Mouse (Mus musculus) intestine, embryonic 15.5 days (tissue): ENCODE measurements around the gene Smurf2. TPM values are rescaled to one million over a fixed set of nuclear protein-coding genes. Genes with fewer than 3 reads are reported as not detected.

Experiments used
- ATAC-seq: fragments of 200-750 bp; cut with Nextera tagmentation; 2 replicates; pipeline ENCODE4 v1.8.0; 2017; ENCODE audit warnings: moderate TSS enrichment, moderate library complexity
- H3K27ac ChIP-seq: fragments of 300-500 bp; sonication (generic); 2 replicates; pipeline ENCODE4 v1.5.1; 2015; ENCODE audit warnings: mild to moderate bottlenecking, inconsistent platforms
- H3K27me3 ChIP-seq: fragments of 300-500 bp; sonication (generic); replicated peaks from 2 replicates; pipeline ENCODE4 v1.6.1; 2015; ENCODE audit warnings: inconsistent platforms
- H3K36me3 ChIP-seq: fragments of 300-500 bp; sonication (generic); 2 replicates; pipeline ENCODE4 v1.6.1; 2015; ENCODE audit warnings: inconsistent platforms
- H3K4me1 ChIP-seq: fragments of 300-500 bp; sonication (generic); replicated peaks from 2 replicates; pipeline ENCODE4 v1.6.1; 2015; ENCODE audit warnings: inconsistent platforms
- H3K4me2 ChIP-seq: fragments of 300-500 bp; sonication (generic); replicated peaks from 2 replicates; pipeline ENCODE4 v1.6.1; 2015; ENCODE audit warnings: mild to moderate bottlenecking, inconsistent platforms
- H3K4me3 ChIP-seq: fragments of 300-500 bp; sonication (generic); replicated peaks from 2 replicates; pipeline ENCODE4 v1.5.1; 2015; ENCODE audit warnings: inconsistent platforms
- H3K9ac ChIP-seq: fragments of 300-500 bp; sonication (generic); 2 replicates; pipeline ENCODE4 v1.6.1; 2015; ENCODE audit warnings: inconsistent platforms
- H3K9me3 ChIP-seq: fragments of 300-500 bp; sonication (generic); 2 replicates; pipeline ENCODE4 v1.6.1; 2016; ENCODE audit warnings: inconsistent platforms
- WGBS: fragments of 180-500 bp; shearing (Covaris S2); methylation state at CpG from one replicate; pipeline ENCODE4 v1.1.7; 2015; 5-methylcytosine and 5-hydroxymethylcytosine counted together
- polyA plus RNA-seq: library from polyadenylated mRNA; unstranded; fragments of >200 nt; fragmentation: Nextera tagmentation; extraction: Ambion mirVana; gene quantifications from 2 replicates; pipeline ENCODE4 v1.2.1, GENCODE M21; 2015

Smurf2 gene
- polyA plus RNA-seq: 11.3 and 12.0 TPM in 2 replicates

DNA sequence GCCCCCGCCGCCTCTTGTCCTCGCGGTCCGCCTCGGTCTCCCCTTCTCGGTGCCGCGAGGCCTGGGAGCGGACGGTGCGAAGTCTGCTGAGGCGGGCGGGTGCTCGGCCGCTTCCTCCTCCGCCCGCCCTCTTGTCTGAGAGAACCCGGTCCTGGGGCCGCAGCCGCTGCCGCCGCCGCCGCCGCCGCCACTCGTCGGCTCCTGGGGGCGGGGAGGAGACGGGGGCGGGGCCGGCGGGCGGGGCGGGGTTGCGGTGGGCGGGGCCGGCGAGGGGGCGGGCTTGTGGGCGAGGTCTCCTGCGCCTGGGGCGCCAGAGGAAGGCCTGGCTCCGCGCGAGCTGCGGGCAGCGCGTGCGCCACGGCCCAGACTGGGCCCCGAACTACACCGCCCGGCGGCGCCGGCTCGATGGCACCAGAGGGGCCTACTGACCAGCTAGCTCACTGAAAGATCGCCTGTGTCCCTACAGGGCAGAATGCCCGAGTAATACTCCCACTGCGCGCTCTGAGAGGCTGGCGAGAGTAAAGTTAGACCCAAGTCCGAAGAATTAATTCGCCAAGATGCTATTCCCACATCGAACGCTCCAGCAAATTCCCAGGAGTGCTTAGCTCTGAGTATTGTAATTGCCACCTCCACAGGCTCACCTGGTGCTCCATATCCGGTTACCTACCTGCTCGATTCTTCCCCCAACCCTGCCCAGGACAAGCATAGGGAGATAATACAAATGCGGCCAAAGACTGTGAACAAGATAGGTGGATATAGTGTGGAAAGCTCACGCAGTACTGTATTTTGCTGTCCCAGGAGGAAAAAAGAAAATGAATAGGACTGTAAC lies at the start of gene Smurf2:
Gene Smurf2, minus strand, starts transcription at position 165 of the 829 bp plus-strand sequence.
- Histone ChIP-seq H3K36me3 (no peaks in the 10 kb centered on the region), H3K9me3 (no peaks in the 10 kb centered on the region), H3K9ac (peak within 1 kb of the TSS; percentile 97), H3K4me1 (peaks cover 8% of the 10 kb centered on the region), H3K4me2 (peak within 1 kb of the TSS; percentile 78), H3K27ac (peak within 1 kb of the TSS; percentile 98), H3K27me3 (no peaks in the 10 kb centered on the region), H3K4me3 (peak within 1 kb of the TSS; percentile 90)
- WGBS: 5% methylated on average over 46 of the region's 72 CpGs
- ATAC-seq: peak; percentile 98

DNA sequence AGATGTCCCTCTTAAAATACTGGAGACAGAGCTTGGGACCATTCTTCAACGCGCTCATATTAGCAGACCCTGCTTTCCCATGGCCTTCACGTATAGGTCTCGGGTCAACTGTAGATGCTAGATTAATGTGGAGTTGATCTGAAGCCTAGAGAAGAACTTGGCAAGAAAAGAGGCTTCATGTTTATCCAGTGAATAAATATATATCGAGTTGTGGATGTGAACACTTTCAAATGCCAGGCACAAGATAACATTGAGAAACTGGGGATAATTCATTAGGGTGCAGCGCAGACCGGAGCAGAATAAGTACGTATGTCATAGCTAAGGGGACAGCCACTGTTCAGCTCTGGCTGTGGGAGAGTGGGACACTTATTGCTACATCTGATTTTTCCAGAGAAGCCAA lies 49.3 kb upstream of the Smurf2 start:
- ATAC-seq: no peak
- Histone ChIP-seq H3K4me3 (no peak overlapping the region), H3K9ac (no peak overlapping the region), H3K27me3 (no peaks in the 10 kb centered on the region), H3K4me2 (no peak overlapping the region), H3K4me1 (no peaks in the 10 kb centered on the region), H3K9me3 (no peaks in the 10 kb centered on the region), H3K36me3 (no peaks in the 10 kb centered on the region), H3K27ac (no peak overlapping the region)
- WGBS: 60% methylated on average over 8 of the region's 8 CpGs

DNA sequence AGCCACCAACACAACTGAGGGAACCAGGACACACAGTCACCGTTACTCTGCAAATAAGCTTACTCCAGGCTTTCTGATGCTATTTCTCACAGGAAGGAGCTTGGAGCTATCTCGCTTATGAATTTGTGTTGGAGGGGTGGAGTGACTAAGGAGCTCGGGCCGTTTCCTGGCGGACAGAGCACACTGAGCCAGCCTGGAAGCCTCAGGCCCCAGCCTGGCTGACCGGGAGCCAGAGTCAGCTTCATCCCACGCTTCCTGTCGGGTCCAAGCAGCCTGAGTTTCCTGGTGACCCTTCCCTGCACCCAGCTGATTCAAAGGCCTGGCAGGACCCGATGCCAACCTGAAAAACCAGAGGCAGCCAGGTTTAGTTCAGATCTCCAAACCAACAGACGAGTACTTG lies 47.1 kb upstream of the Smurf2 start:
- no peak overlapping the region for H3K9ac ChIP-seq
- H3K4me2 ChIP-seq: no peak overlapping the region
- 55% methylated on average over 10 of the region's 10 CpGs for WGBS
- no peaks in the 10 kb centered on the region for H3K27me3 ChIP-seq
- H3K36me3 ChIP-seq: no peaks in the 10 kb centered on the region
- no peak for ATAC-seq
- no peak overlapping the region for H3K27ac ChIP-seq
- H3K4me1 ChIP-seq: no peaks in the 10 kb centered on the region
- no peak overlapping the region for H3K4me3 ChIP-seq
- no peaks in the 10 kb centered on the region for H3K9me3 ChIP-seq

DNA sequence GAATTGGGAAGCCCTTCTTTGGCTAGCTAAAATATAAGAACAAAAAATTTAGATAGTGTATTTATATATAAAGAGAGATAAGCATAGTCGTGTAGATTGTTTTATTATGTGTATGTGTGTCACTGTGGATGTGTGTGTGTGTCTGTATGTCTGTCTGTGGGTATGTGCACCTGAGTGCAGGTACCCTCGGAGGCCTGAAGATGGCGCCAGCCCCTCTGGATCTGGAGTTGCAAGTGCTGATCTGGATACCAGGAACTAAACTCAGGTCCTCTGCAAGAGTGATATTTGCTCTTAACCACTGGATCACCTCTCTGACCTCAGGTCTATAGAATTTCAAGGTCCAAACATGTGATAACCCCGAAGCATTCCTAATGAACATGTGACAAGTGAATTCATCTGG lies 45.4 kb upstream of the Smurf2 start:
- no peak overlapping the region for H3K27ac ChIP-seq
- H3K4me3 ChIP-seq: no peak overlapping the region
- no peak overlapping the region for H3K9ac ChIP-seq
- no peaks in the 10 kb centered on the region for H3K27me3 ChIP-seq
- no peak overlapping the region for H3K4me2 ChIP-seq
- 90% methylated on average over 4 of the region's 4 CpGs for WGBS
- H3K36me3 ChIP-seq: no peaks in the 10 kb centered on the region
- ATAC-seq: no peak
- H3K9me3 ChIP-seq: no peaks in the 10 kb centered on the region
- peaks cover 10% of the 10 kb centered on the region for H3K4me1 ChIP-seq

DNA sequence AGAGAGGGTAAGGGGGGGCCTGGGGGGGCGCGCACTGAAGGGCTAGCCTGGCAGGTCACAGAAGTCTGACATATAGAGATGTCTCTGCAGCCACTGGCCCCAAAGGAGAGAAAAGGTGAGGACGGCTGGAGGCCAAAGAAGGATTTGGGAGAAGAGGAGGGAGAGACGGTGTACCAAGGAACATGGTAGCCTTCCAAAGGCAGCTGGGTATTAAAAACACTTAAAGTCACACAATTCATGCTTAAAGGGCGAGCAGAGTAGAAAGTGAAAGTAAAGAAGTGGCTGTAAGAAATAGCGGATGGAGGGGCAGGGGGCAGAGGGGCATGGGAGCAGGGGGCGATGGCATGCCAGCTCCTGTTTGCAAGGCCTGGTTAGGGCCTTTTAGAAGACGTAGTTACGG lies 41.8 kb upstream of the Smurf2 start:
- H3K4me3 ChIP-seq: no peak overlapping the region
- H3K27ac ChIP-seq: no peak overlapping the region
- H3K36me3 ChIP-seq: no peaks in the 10 kb centered on the region
- H3K4me2 ChIP-seq: no peak overlapping the region
- H3K9ac ChIP-seq: no peak overlapping the region
- peaks cover 14% of the 10 kb centered on the region for H3K4me1 ChIP-seq
- no peaks in the 10 kb centered on the region for H3K27me3 ChIP-seq
- WGBS: 78% methylated on average over 9 of the region's 9 CpGs
- no peak for ATAC-seq
- no peaks in the 10 kb centered on the region for H3K9me3 ChIP-seq

DNA sequence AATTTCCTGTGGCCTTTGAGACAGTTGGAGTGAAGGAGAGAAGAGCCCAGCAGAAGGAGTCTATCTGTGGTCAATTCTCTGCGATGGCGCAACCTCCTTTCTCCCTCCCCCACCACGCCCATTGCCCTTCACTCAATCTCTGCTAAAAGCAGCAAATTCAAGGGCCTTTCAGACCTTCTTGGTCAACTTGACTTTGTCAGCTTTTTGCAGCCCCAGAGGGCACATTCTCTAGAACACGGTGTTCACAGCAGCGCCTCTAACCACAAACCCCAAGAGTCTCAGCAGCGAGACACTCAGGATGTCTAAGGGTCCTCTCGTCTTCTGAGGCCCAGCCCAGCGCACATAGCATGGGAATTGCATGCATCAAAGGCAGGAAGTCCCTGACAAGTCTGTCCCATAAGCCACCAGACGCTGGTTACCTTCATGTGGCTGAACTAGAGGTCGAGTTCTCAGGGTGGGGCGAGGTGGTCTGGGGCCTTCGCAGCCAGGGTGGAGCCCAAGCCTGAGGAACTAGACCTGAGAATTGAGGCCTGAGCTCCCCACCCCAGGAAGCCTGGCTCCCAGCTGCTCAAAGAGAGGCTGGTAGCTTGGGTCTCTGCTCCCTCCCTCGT lies 41.1 kb upstream of the Smurf2 start:
- H3K4me2 ChIP-seq: no peak overlapping the region
- H3K27ac ChIP-seq: no peak overlapping the region

GRCm38 (mm10) chr11:106959121-106959520 lies 38.6 kb upstream of the Smurf2 start:
- Histone ChIP-seq H3K27ac (no peak overlapping the region), H3K4me3 (no peak overlapping the region), H3K27me3 (no peaks in the 10 kb centered on the region), H3K9ac (no peak overlapping the region), H3K4me1 (peaks cover 17% of the 10 kb centered on the region), H3K9me3 (no peaks in the 10 kb centered on the region), H3K4me2 (no peak overlapping the region), H3K36me3 (no peaks in the 10 kb centered on the region)
- ATAC-seq: no peak
- 95% methylated on average over 5 of the region's 5 CpGs for WGBS

More for the DNA sequence above, 41.1 kb upstream of the Smurf2 start:
- Histone ChIP-seq H3K4me1 (peaks cover 17% of the 10 kb centered on the region), H3K9ac (no peak overlapping the region), H3K9me3 (no peaks in the 10 kb centered on the region), H3K27me3 (no peaks in the 10 kb centered on the region), H3K36me3 (no peaks in the 10 kb centered on the region), H3K4me3 (no peak overlapping the region)
- 55% methylated on average over 13 of the region's 13 CpGs for WGBS
- ATAC-seq: no peak; the same call in 1 of the 2 replicates

GRCm38 (mm10) chr11:106958407-106959071 lies 38.0 kb upstream of the Smurf2 start:
- 65% methylated on average over 6 of the region's 6 CpGs for WGBS
- Histone ChIP-seq H3K4me1 (peaks cover 17% of the 10 kb centered on the region), H3K36me3 (no peaks in the 10 kb centered on the region), H3K27ac (no peak overlapping the region), H3K9me3 (no peaks in the 10 kb centered on the region), H3K9ac (no peak overlapping the region), H3K4me2 (no peak overlapping the region), H3K4me3 (no peak overlapping the region), H3K27me3 (no peaks in the 10 kb centered on the region)
- no peak for ATAC-seq

DNA sequence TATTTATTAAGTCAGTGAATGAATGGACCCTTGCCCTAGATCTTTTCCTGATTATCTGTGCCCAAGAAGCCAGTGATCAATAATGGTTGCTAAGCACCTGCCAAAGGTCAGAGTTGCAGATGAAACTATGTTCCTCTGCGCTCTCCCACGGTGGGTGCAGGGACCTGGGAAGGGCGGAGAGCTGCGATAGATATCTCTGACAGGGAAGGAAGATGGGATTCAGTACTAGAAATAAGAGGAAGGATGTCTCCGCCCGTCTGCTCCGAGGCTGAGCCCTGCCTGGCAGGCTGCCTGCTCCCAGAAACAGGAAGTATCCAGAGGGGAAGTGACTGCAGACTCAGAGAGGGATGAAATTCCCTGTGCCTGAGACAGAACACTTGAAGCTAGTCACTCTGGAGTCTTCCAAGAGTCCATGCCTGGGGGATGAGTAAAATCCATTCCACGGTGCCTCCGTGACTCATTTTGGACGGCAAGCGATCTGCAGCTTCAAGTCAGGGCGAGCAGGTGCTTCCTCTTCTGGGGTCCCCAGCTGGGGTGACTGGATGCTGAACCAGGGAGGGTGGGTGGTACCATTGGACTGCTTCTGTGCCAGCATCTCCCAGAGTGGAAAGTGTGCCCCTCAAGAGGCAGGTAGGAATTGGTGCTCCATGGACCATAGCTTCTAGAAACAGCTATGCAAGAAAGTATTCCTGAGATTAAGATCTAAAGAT lies 36.9 kb upstream of the Smurf2 start:
- no peaks in the 10 kb centered on the region for H3K9me3 ChIP-seq
- peak overlapping the region; percentile 22; the same call in 1 of the 2 replicates for H3K4me2 ChIP-seq
- peaks cover 17% of the 10 kb centered on the region for H3K4me1 ChIP-seq
- H3K9ac ChIP-seq: no peak overlapping the region
- no peak overlapping the region for H3K4me3 ChIP-seq
- no peaks in the 10 kb centered on the region for H3K36me3 ChIP-seq
- H3K27ac ChIP-seq: peak overlapping the region; percentile 51
- WGBS: 37% methylated on average over 12 of the region's 12 CpGs
- no peaks in the 10 kb centered on the region for H3K27me3 ChIP-seq
- ATAC-seq: peak; percentile 65

GRCm38 (mm10) chr11:106954566-106954965 lies 34.1 kb upstream of the Smurf2 start:
- Histone ChIP-seq H3K9me3 (no peaks in the 10 kb centered on the region), H3K27ac (no peak overlapping the region), H3K4me2 (no peak overlapping the region), H3K9ac (no peak overlapping the region), H3K4me3 (no peak overlapping the region), H3K36me3 (no peaks in the 10 kb centered on the region), H3K27me3 (no peaks in the 10 kb centered on the region), H3K4me1 (peaks cover 8% of the 10 kb centered on the region)
- no peak for ATAC-seq
- 75% methylated on average over 8 of the region's 8 CpGs for WGBS

GRCm38 (mm10) chr11:106954116-106954515 lies 33.6 kb upstream of the Smurf2 start:
- no peak for ATAC-seq
- no peak overlapping the region for H3K4me2 ChIP-seq
- 73% methylated on average over 9 of the region's 9 CpGs for WGBS
- H3K36me3 ChIP-seq: no peaks in the 10 kb centered on the region
- peaks cover 8% of the 10 kb centered on the region for H3K4me1 ChIP-seq
- no peak overlapping the region for H3K27ac ChIP-seq
- H3K9me3 ChIP-seq: no peaks in the 10 kb centered on the region
- no peak overlapping the region for H3K4me3 ChIP-seq
- H3K27me3 ChIP-seq: no peaks in the 10 kb centered on the region
- H3K9ac ChIP-seq: no peak overlapping the region

DNA sequence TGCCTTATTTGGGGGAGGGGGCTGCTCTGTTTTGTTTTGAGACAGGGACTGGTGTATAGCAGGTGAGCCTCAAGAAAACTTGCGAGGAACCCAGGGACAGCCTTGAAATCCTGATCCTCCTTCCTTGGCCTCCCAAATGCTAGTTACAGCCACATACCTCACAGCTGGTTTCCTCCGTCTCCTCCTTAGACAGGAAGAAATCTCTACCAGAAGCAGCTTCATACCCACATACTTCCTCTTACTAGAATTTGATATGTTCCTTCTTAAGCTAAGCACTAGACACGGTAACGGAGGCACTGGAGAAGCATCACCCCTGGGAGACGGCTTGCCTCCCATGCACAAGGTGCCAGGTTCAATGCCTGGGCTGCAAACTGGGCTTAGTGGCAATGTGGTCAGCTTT lies 16.8 kb upstream of the Smurf2 start:
- ATAC-seq: no peak

More for the DNA sequence above, 16.8 kb upstream of the Smurf2 start:
- H3K9me3 ChIP-seq: no peaks in the 10 kb centered on the region
- no peak overlapping the region for H3K4me2 ChIP-seq
- H3K4me3 ChIP-seq: no peak overlapping the region
- no peak overlapping the region for H3K27ac ChIP-seq
- H3K9ac ChIP-seq: no peak overlapping the region
- WGBS: 73% methylated on average over 5 of the region's 5 CpGs
- no peaks in the 10 kb centered on the region for H3K4me1 ChIP-seq
- no peaks in the 10 kb centered on the region for H3K36me3 ChIP-seq
- H3K27me3 ChIP-seq: no peaks in the 10 kb centered on the region
